Mouse (Mus musculus) layer of hippocampus, adult 2 months (tissue): ENCODE results near the gene Rab20. TPM values are rescaled to one million over a fixed set of nuclear protein-coding genes. Genes with fewer than 3 reads are reported as not detected.

Experiments
- DNase-seq, 2 experiments: peaks; one replicate each; pipeline ENCODE4 v3.0.0; 2022; ENCODE audit warnings: low spot score in 2 of 2
- H3K27ac ChIP-seq: fragments of 200-600 bp; 2 replicates; pipeline ENCODE4 v1.8.1; 2022
- H3K4me3 ChIP-seq: fragments of 200-600 bp; 2 replicates; pipeline ENCODE4 v1.8.1; 2022; ENCODE audit warnings: mild to moderate bottlenecking
- CTCF ChIP-seq: fragments of 200-600 bp; conservative IDR thresholded peaks from 2 replicates; pipeline ENCODE4 v1.8.1; 2022; ENCODE audit warnings: antibody characterized with exemption, mild to moderate bottlenecking, moderate library complexity
- total RNA-seq, 2 experiments: library from RNA; stranded (reverse); gene quantifications; 2 replicates each; pipeline ENCODE4 v1.2.3; 2021

The Rab20 gene
- total RNA-seq, 2 experiments from 2014 or later, result not detected

DNA sequence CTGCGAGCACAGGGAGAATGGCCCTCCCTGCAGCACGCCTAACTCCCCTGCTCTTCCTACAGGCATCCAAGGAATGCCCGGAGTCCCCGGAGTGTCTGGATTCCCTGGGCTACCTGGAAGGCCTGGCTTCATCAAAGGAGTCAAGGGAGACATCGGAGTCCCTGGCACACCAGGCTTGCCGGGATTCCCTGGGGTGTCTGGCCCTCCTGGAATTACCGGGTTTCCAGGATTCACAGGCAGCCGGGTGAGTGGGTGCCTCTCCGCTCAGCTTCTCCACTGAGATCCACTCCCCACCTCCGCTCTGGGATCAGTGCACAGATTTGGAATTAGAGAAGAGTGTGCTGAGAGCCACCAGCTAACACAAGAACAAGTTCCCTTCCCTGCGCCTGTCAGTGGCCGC lies 40.6 kb downstream of the Rab20 start:
- no peak overlapping the region for H3K4me3 ChIP-seq
- TF ChIP-seq CTCF, result no peak
- peak; percentile 33 to 47 for DNase-seq
- no peak overlapping the region for H3K27ac ChIP-seq

GRCm38 (mm10) chr8:11430688-11431087 lies 47.8 kb downstream of the Rab20 start:
- no peak for DNase-seq
- Histone ChIP-seq H3K27ac (no peak overlapping the region), H3K4me3 (no peak overlapping the region)
- TF ChIP-seq CTCF, result peak; percentile 75

GRCm38 (mm10) chr8:11423091-11423490 lies 55.4 kb downstream of the Rab20 start:
- DNase-seq, result no peak
- peak; percentile 71 for TF ChIP-seq CTCF
- H3K27ac ChIP-seq, result no peak overlapping the region

GRCm38 (mm10) chr8:11421968-11422367 lies 56.5 kb downstream of the Rab20 start:
- TF ChIP-seq CTCF, result no peak
- no peak overlapping the region for H3K4me3 ChIP-seq
- no peak overlapping the region for H3K27ac ChIP-seq
- peak; percentile 30 to 58 for DNase-seq

More at GRCm38 (mm10) chr8:11423091-11423490, 55.4 kb downstream of the Rab20 start:
- H3K4me3 ChIP-seq, result no peak overlapping the region

DNA sequence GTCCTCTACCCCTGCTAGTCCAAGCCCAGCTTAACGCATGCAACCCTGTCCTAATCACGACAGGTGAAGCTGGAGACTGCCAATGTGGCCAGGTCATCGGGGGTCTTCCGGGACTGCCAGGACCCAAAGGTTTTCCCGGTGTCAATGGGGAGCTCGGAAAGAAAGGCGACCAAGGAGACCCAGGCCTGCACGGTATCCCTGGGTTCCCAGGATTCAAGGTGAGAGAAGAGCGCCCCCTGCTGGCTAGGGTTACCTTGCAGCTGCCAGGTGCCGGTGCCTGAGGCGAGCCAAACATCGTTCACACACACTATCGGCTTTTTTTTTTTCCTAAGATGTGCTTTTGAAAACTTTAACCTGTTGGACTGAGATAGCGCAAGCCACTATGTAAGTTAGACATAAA lies 57.4 kb downstream of the Rab20 start:
- peak in 1 of 2 experiments; percentile 68 for DNase-seq
- Histone ChIP-seq H3K4me3 (no peak overlapping the region), H3K27ac (no peak overlapping the region)
- TF ChIP-seq CTCF, result peak; percentile 90

- peak; percentile 41 to 56 for DNase-seq
- TF ChIP-seq CTCF, result peak; percentile 86
- H3K27ac ChIP-seq, result peak overlapping the region; percentile 46
- H3K4me3 ChIP-seq, result no peak overlapping the region
Observed at GRCm38 (mm10) chr8:11419645-11420044, 58.9 kb downstream of the Rab20 start.

- peak; percentile 80 to 87 for DNase-seq
- no peak overlapping the region for H3K4me3 ChIP-seq
- TF ChIP-seq CTCF, result no peak
- H3K27ac ChIP-seq, result peak overlapping the region; percentile 46
Observed at GRCm38 (mm10) chr8:11419232-11419631, 59.3 kb downstream of the Rab20 start.

GRCm38 (mm10) chr8:11417762-11418161 lies 60.7 kb downstream of the Rab20 start:
- Histone ChIP-seq H3K4me3 (no peak overlapping the region), H3K27ac (peak overlapping the region; percentile 68)
- no peak for TF ChIP-seq CTCF
- DNase-seq, result peak; percentile 59 to 64

DNA sequence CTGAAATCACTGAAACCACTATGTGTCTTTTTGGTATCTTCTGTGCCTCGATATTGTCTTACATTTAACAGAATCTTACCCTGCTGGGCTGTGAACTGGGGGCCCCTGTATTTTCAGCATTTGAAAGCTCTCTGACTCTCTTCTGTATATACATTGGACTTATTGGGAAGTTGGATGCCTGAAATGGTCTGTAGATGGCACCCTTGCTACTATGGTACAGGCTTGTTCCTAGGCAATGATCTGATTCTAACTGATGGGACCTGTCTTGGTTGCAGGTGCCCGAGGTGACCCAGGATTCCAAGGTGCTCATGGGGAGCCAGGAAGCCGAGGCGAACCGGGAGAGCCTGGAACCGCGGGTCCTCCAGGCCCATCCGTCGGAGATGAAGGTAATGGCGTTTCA lies 63.4 kb downstream of the Rab20 start:
- H3K27ac ChIP-seq, result peak overlapping the region; percentile 40; the same call in 1 of the 2 replicates
- no peak for DNase-seq
- peak; percentile 61 for TF ChIP-seq CTCF

DNA sequence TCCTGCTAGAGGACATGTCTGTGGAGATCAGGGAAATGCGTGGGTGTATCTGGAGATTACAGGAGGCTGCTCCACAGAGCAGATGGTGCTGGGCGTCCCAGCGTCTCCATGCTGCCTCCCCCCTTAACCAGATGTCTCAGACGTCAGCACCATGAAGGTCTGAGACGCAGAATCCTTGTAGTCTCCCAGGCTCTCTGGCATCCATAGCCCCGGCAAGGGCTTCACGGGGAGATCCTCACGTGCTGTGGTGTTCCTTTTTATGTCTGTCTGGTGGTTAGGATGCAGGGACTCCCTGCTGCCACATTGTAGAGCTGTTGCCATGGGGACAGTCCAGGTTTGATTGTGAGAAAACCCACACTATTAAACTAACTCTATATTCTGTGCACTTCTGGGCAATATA lies 64.2 kb downstream of the Rab20 start:
- DNase-seq, result peak; percentile 46 to 81
- peak overlapping the region; percentile 40; the same call in 1 of the 2 replicates for H3K27ac ChIP-seq
- no peak overlapping the region for H3K4me3 ChIP-seq
- TF ChIP-seq CTCF, result no peak

More for the DNA sequence above, 63.4 kb downstream of the Rab20 start:
- H3K4me3 ChIP-seq, result no peak overlapping the region

GRCm38 (mm10) chr8:11412450-11412849 lies 66.1 kb downstream of the Rab20 start:
- DNase-seq, result no peak
- H3K4me3 ChIP-seq, result no peak overlapping the region
- no peak overlapping the region for H3K27ac ChIP-seq
- TF ChIP-seq CTCF, result no peak

DNA sequence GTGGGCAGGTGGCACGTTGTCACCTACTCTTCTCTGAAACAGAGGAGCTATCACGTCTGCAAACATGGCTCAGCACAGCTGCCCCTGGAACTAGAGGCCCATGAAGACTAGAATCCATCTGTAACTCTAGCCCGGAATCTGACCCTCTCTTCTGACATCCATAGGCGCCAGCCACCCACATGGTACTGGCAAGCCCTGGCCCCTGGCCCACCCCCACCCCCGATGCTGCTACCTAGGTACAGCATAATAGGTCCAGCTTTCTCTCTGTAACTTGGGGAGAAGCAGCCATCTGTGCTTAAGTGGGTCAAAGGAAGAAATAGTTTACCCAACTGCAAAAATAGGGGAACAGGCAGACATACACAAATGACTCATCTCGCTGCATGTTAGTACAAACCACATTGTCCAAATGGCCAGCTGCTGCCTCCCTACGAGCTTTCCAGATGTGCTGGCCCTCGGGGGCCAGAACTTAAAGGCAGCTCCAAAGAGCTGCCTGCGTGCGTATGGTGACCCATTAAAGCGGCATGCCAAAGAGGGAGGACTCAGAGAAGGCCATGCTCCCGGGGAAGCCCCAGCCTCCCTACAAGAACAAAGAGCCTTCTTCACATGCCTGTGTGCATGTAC lies 66.9 kb downstream of the Rab20 start:
- no peak for DNase-seq
- Histone ChIP-seq H3K4me3 (no peak overlapping the region), H3K27ac (no peak overlapping the region)
- no peak for TF ChIP-seq CTCF

- Histone ChIP-seq H3K27ac (peak overlapping the region; percentile 78), H3K4me3 (no peak overlapping the region)
- peak; percentile 74 for TF ChIP-seq CTCF
- DNase-seq, result peak; percentile 55 to 61
Observed at GRCm38 (mm10) chr8:11405722-11406481, 72.6 kb downstream of the Rab20 start.
